Mouse (Mus musculus) spleen, postnatal 0 days (tissue): ENCODE measurements around the gene Smurf2. TPM values are rescaled to one million over a fixed set of nuclear protein-coding genes. Genes with fewer than 3 reads are reported as not detected.

Experiments used
- polyA plus RNA-seq: library from polyadenylated mRNA; unstranded; fragments of >200 nt; fragmentation: Nextera tagmentation; extraction: Ambion mirVana; gene quantifications from 2 replicates; pipeline ENCODE4 v1.2.1, GENCODE M21; 2015

Gene Smurf2
- polyA plus RNA-seq: 5.4 and 6.8 TPM in 2 replicates

DNA sequence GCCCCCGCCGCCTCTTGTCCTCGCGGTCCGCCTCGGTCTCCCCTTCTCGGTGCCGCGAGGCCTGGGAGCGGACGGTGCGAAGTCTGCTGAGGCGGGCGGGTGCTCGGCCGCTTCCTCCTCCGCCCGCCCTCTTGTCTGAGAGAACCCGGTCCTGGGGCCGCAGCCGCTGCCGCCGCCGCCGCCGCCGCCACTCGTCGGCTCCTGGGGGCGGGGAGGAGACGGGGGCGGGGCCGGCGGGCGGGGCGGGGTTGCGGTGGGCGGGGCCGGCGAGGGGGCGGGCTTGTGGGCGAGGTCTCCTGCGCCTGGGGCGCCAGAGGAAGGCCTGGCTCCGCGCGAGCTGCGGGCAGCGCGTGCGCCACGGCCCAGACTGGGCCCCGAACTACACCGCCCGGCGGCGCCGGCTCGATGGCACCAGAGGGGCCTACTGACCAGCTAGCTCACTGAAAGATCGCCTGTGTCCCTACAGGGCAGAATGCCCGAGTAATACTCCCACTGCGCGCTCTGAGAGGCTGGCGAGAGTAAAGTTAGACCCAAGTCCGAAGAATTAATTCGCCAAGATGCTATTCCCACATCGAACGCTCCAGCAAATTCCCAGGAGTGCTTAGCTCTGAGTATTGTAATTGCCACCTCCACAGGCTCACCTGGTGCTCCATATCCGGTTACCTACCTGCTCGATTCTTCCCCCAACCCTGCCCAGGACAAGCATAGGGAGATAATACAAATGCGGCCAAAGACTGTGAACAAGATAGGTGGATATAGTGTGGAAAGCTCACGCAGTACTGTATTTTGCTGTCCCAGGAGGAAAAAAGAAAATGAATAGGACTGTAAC lies at the start of gene Smurf2:
Smurf2 (minus strand) TSS at position 165 of the 829 bp plus-strand sequence.

DNA sequence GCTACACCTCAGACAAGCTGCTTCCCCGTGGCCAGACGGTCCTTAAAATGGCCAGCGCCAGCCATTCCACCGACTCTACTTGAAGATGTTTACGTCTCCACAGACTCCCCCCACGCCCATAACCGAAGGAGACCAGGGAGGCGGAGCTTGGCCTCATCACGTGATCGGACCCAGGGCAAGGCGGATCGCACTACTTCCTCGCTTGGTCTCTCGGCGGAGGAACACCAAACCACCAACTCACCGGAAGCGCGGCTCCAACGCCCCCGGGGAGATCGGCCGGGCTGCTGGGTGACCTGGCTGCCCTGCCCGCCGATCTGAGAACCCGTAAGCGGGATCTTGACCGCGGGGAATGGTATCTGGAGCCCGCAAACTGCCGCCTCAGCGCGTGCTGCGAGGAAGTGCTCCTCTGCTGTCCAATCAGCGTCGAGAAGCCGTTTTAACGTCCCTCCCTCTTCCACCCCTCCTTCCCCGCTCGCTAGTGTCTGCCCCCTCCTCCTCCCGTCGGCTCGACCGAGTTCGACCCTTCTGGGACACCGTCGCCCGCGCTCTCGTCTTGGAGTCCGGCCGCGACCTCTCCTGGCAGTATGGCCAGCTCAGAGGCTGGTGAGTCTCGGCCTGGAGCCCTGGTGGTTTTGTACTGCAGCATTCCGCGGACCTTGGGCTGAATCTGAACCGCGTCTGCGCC lies 131.6 kb downstream of the Smurf2 start, which contains the start of the genes Ddx5 and Cep95:
Ddx5 (minus strand) TSS at position 411 of the 685 bp plus-strand sequence.
Cep95 (plus strand) TSS at position 478 of the 685 bp plus-strand sequence.

GRCm38 (mm10) chr11:106779388-106780088 lies 141.0 kb downstream of the Smurf2 start, which contains the start of gene Polg2:
TSS of gene Polg2 (minus strand) at chr11:106779537.

Other genes starting within 250 kb of the Smurf2 start
- gene Pecam1, start 170.1 kb downstream of the Smurf2 start, polyA plus RNA-seq: 20.4 and 23.7 TPM in 2 replicates
- 7.9 and 12.2 TPM in 2 replicates for gene Milr1, start 169.5 kb downstream of the Smurf2 start, polyA plus RNA-seq
- gene Polg2, start 141.2 kb downstream of the Smurf2 start, polyA plus RNA-seq: 7.1 and 7.8 TPM in 2 replicates
- gene Ddx5, start 131.5 kb downstream of the Smurf2 start, polyA plus RNA-seq: 200 and 214 TPM in 2 replicates
- gene Cep95, start 131.5 kb downstream of the Smurf2 start, polyA plus RNA-seq: 10.7 and 14.1 TPM in 2 replicates
- gene Kpna2, start 78.8 kb upstream of the Smurf2 start, polyA plus RNA-seq: 210 and 218 TPM in 2 replicates
- gene 1810010H24Rik, start 105.0 kb upstream of the Smurf2 start, polyA plus RNA-seq: 2.3 TPM in 2 replicates
- gene Bptf, start 211.4 kb upstream of the Smurf2 start, polyA plus RNA-seq: 19.0 and 24.2 TPM in 2 replicates